Mouse (Mus musculus) heart, postnatal 0 days (tissue): ENCODE measurements around the gene Fam185a.

Experiments used
- CTCF ChIP-seq: IDR thresholded peaks from 2 replicates; pipeline ENCODE4 v1.5.1; 2016; ENCODE audit warnings: antibody characterized with exemption, control low read depth, low read depth
- EP300 ChIP-seq: IDR thresholded peaks from 2 replicates; pipeline ENCODE4 v1.6.1; 2016; ENCODE audit warnings: antibody characterized with exemption, low read depth

DNA sequence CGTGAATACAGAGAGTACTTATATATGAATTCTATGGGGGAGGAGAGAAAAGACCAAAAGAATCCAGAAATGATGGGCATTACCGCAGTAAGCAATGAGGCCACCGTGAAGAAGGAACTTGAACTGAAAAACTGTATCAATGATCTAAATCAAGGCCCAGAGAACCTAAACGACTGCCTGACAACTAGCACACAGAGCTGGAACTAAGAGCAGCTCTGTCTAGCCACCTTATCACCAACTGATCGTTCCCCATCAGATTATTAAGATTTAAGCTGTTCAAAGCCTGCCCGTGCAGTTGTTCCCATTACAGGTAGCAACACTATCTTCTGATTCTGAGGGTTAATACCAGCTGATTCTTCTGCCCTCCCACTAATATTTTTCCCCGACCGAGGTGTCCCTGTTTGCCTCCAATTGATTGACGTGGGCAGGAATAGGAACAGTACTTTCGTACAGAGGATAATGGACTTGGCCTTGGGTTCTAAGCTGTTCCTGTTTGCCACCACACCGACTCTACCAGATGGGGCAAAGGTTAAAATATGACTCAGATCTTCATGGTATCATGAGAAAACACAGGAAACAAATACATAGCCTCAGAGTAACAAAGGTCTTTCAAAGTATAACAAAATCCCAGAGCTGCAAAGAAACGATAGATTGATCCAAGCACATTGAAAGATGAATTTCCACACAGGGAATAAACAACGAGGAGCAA lies 40.4 kb upstream of the Fam185a start:
- no peak for TF ChIP-seq CTCF
- no peak for TF ChIP-seq EP300
